Mouse (Mus musculus) lung, embryonic 16.5 days (tissue): ENCODE results near the gene Gm45711. TPM values are rescaled to one million over a fixed set of nuclear protein-coding genes. Genes with fewer than 3 reads are reported as not detected.

Source experiments
- ATAC-seq: fragments of 200-750 bp; cut with Nextera tagmentation; 2 replicates; pipeline ENCODE4 v1.8.0; 2017; ENCODE audit warnings: low read depth, mild to moderate bottlenecking, moderate library complexity
- H3K27ac ChIP-seq: fragments of 300-500 bp; sonication (generic); 2 replicates; pipeline ENCODE4 v1.5.1; 2014; ENCODE audit warnings: mild to moderate bottlenecking, control low read depth, low read length
- H3K27me3 ChIP-seq: fragments of 300-500 bp; sonication (generic); 2 replicates; pipeline ENCODE4 v1.6.1; 2014; ENCODE audit warnings: low read depth, low read length, mixed read lengths; ENCODE audit not compliant: control insufficient read depth, insufficient read depth
- H3K36me3 ChIP-seq: fragments of 300-500 bp; sonication (generic); 2 replicates; pipeline ENCODE4 v1.6.1; 2014; ENCODE audit warnings: low read length; ENCODE audit not compliant: control insufficient read depth, insufficient read depth
- H3K4me1 ChIP-seq: fragments of 300-500 bp; sonication (generic); replicated peaks from 2 replicates; pipeline ENCODE4 v1.6.1; 2014; ENCODE audit warnings: low read length, mixed read lengths; ENCODE audit not compliant: control insufficient read depth, insufficient read depth
- H3K4me2 ChIP-seq: fragments of 300-500 bp; sonication (generic); 2 replicates; pipeline ENCODE4 v1.6.1; 2014; ENCODE audit warnings: low read depth, low read length, control low read depth
- H3K4me3 ChIP-seq: fragments of 300-500 bp; sonication (generic); 2 replicates; pipeline ENCODE4 v1.5.1; 2014; ENCODE audit warnings: mild to moderate bottlenecking, low read length, control low read depth
- H3K9ac ChIP-seq: fragments of 300-500 bp; sonication (generic); 2 replicates; pipeline ENCODE4 v1.6.1; 2014; ENCODE audit warnings: low read length, control low read depth
- H3K9me3 ChIP-seq: fragments of 300-500 bp; sonication (generic); 2 replicates; pipeline ENCODE4 v1.6.1; 2016; ENCODE audit warnings: low read length; ENCODE audit not compliant: control insufficient read depth
- WGBS: fragments of 180-500 bp; shearing (Covaris S2); extraction: QIAGEN DNeasy Blood & Tissue Kit; methylation state at CpG from one replicate; pipeline ENCODE4 v1.1.7; 2014; 5-methylcytosine and 5-hydroxymethylcytosine counted together
- polyA plus RNA-seq: library from polyadenylated mRNA; unstranded; fragments of >200 nt; fragmentation: Nextera tagmentation; extraction: Ambion mirVana; gene quantifications from 2 replicates; pipeline ENCODE4 v1.2.1, GENCODE M21; 2015

The Gm45711 gene
- polyA plus RNA-seq, 1 experiment from 2014 or later = not detected

GRCm38 (mm10) chr8:104342426-104342825, 32.5 kb upstream of the Gm45711 start:
- Histone ChIP-seq H3K9ac (no peak overlapping the region), H3K4me1 (peaks cover 17% of the 10 kb centered on the region), H3K27ac (no peak overlapping the region), H3K27me3 (no peaks in the 10 kb centered on the region), H3K36me3 (peaks cover 2% of the 10 kb centered on the region; the same call in 1 of the 2 replicates), H3K4me3 (no peak overlapping the region), H3K9me3 (no peaks in the 10 kb centered on the region), H3K4me2 (0 out of 2 replicates have a peak overlapping the region, but pooled peaks have one; percentile 13)
- WGBS = 51% methylated on average over 5 of the region's 5 CpGs
- no peak for ATAC-seq

GRCm38 (mm10) chr8:104341678-104342077, 31.8 kb upstream of the Gm45711 start:
- Histone ChIP-seq H3K27ac (peak overlapping the region; percentile 44), H3K27me3 (no peaks in the 10 kb centered on the region), H3K4me2 (peak overlapping the region; percentile 81), H3K4me3 (peak overlapping the region; percentile 63), H3K9ac (peak overlapping the region; percentile 80; the same call in 1 of the 2 replicates), H3K36me3 (peaks cover 2% of the 10 kb centered on the region; the same call in 1 of the 2 replicates), H3K4me1 (peaks cover 17% of the 10 kb centered on the region), H3K9me3 (no peaks in the 10 kb centered on the region; the same call in 1 of the 2 replicates)
- no peak for ATAC-seq
- 41% methylated on average over 6 of the region's 6 CpGs for WGBS

GRCm38 (mm10) chr8:104341106-104341561, 31.3 kb upstream of the Gm45711 start:
- H3K4me3 ChIP-seq = peak overlapping the region; percentile 63
- no peaks in the 10 kb centered on the region for H3K27me3 ChIP-seq
- H3K4me2 ChIP-seq = peak overlapping the region; percentile 81
- no peaks in the 10 kb centered on the region; the same call in 1 of the 2 replicates for H3K9me3 ChIP-seq
- H3K27ac ChIP-seq = peak overlapping the region; percentile 89
- peak; percentile 69 for ATAC-seq
- WGBS = under 1% methylated on average over 24 of the region's 24 CpGs
- peaks cover 17% of the 10 kb centered on the region for H3K4me1 ChIP-seq
- peaks cover 2% of the 10 kb centered on the region; the same call in 1 of the 2 replicates for H3K36me3 ChIP-seq
- H3K9ac ChIP-seq = peak overlapping the region; percentile 80

GRCm38 (mm10) chr8:104340233-104341105, 30.6 kb upstream of the Gm45711 start:
- Histone ChIP-seq H3K27ac (peak overlapping the region; percentile 89), H3K27me3 (no peaks in the 10 kb centered on the region), H3K4me1 (peaks cover 17% of the 10 kb centered on the region), H3K4me3 (peak overlapping the region; percentile 63), H3K36me3 (peaks cover 2% of the 10 kb centered on the region; the same call in 1 of the 2 replicates), H3K4me2 (peak overlapping the region; percentile 81), H3K9me3 (no peaks in the 10 kb centered on the region; the same call in 1 of the 2 replicates), H3K9ac (peak overlapping the region; percentile 80)
- WGBS = 2% methylated on average over 47 of the region's 54 CpGs
- peak; percentile 85 for ATAC-seq

- Histone ChIP-seq H3K9me3 (no peaks in the 10 kb centered on the region; the same call in 1 of the 2 replicates), H3K27ac (peak overlapping the region; percentile 89), H3K4me3 (peak overlapping the region; percentile 63), H3K27me3 (no peaks in the 10 kb centered on the region), H3K9ac (peak overlapping the region; percentile 80), H3K4me2 (peak overlapping the region; percentile 81), H3K36me3 (no peaks in the 10 kb centered on the region), H3K4me1 (peaks cover 17% of the 10 kb centered on the region)
- ATAC-seq = no peak; the same call in 1 of the 2 replicates
- WGBS = 2% methylated on average over 6 of the region's 6 CpGs
Observed at GRCm38 (mm10) chr8:104339983-104340232, 30.0 kb upstream of the Gm45711 start.

- H3K9me3 ChIP-seq = no peaks in the 10 kb centered on the region; the same call in 1 of the 2 replicates
- peak within 1 kb of the TSS; percentile 81 for H3K4me2 ChIP-seq
- peak within 1 kb of the TSS; percentile 89 for H3K27ac ChIP-seq
- peak within 1 kb of the TSS; percentile 80 for H3K9ac ChIP-seq
- 12% methylated on average over 17 of the region's 18 CpGs for WGBS
- no peaks in the 10 kb centered on the region for H3K27me3 ChIP-seq
- H3K4me3 ChIP-seq = peak within 1 kb of the TSS; percentile 63
- peaks cover 17% of the 10 kb centered on the region for H3K4me1 ChIP-seq
- no peak for ATAC-seq
- H3K36me3 ChIP-seq = no peaks in the 10 kb centered on the region
Observed at GRCm38 (mm10) chr8:104339229-104339982, 29.5 kb upstream of the Gm45711 start, which contains the start of gene Cmtm3. TSS of gene Cmtm3 (plus strand) at chr8:104339410.

- 46% methylated on average over 3 of the region's 3 CpGs for WGBS
Observed at GRCm38 (mm10) chr8:104337890-104338289, 28.0 kb upstream of the Gm45711 start.

GRCm38 (mm10) chr8:104336806-104337205, 26.9 kb upstream of the Gm45711 start:
- H3K27ac ChIP-seq = no peak overlapping the region
- ATAC-seq = no peak
- no peaks in the 10 kb centered on the region for H3K27me3 ChIP-seq
- no peak overlapping the region for H3K9ac ChIP-seq
- no peak overlapping the region for H3K4me2 ChIP-seq
- H3K4me1 ChIP-seq = peaks cover 11% of the 10 kb centered on the region
- H3K36me3 ChIP-seq = no peaks in the 10 kb centered on the region
- WGBS = 92% methylated on average over 1 of the region's 1 CpGs
- H3K9me3 ChIP-seq = no peaks in the 10 kb centered on the region; the same call in 1 of the 2 replicates
- H3K4me3 ChIP-seq = no peak overlapping the region

More at GRCm38 (mm10) chr8:104337890-104338289, 28.0 kb upstream of the Gm45711 start:
- H3K27ac ChIP-seq = no peak overlapping the region
- no peaks in the 10 kb centered on the region; the same call in 1 of the 2 replicates for H3K9me3 ChIP-seq
- peaks cover 17% of the 10 kb centered on the region for H3K4me1 ChIP-seq
- no peak for ATAC-seq
- H3K27me3 ChIP-seq = no peaks in the 10 kb centered on the region
- no peaks in the 10 kb centered on the region for H3K36me3 ChIP-seq
- H3K4me2 ChIP-seq = no peak overlapping the region
- H3K4me3 ChIP-seq = no peak overlapping the region
- H3K9ac ChIP-seq = no peak overlapping the region

- Histone ChIP-seq H3K4me2 (no peak overlapping the region), H3K27me3 (no peaks in the 10 kb centered on the region), H3K4me3 (no peak overlapping the region), H3K4me1 (no peaks in the 10 kb centered on the region), H3K27ac (no peak overlapping the region), H3K9me3 (no peaks in the 10 kb centered on the region; the same call in 1 of the 2 replicates), H3K9ac (no peak overlapping the region), H3K36me3 (no peaks in the 10 kb centered on the region)
- WGBS = 52% methylated on average over 1 of the region's 1 CpGs
- ATAC-seq = no peak
Observed at GRCm38 (mm10) chr8:104334196-104334595, 24.3 kb upstream of the Gm45711 start.
